Mouse (Mus musculus) regulatory T cell (primary cell): ENCODE data around the gene Cldn9.

Source experiments
- in situ Hi-C: fragments of 300-600 bp; cut with MboI, MseI; formaldehyde crosslinking; loops from one replicate; pipeline ENCODE4 v1.15.1; 2025; ENCODE audit warnings: high pct_unique_total_duplicates

The Cldn9 gene

DNA sequence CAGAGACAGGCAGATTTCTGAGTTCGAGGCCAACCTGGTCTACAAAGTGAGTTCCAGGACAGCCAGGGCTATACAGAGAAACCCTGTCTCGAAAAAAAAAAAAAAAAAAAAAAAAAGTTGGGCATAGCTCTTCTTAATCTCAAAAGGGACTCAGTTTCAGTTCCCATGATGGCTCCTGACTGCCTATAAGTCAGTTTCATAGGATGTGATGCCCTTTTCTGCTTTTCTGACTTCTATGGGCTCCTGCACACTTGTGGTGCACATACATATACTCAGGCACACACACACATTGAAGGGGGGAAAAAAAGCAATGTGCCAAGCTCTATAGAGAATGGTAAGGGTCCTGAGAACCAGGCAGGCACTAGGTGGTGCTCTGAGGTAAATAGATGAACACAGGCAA is 30.5 kb downstream of the Cldn9 start:
- in situ Hi-C loops = no loop called here

DNA sequence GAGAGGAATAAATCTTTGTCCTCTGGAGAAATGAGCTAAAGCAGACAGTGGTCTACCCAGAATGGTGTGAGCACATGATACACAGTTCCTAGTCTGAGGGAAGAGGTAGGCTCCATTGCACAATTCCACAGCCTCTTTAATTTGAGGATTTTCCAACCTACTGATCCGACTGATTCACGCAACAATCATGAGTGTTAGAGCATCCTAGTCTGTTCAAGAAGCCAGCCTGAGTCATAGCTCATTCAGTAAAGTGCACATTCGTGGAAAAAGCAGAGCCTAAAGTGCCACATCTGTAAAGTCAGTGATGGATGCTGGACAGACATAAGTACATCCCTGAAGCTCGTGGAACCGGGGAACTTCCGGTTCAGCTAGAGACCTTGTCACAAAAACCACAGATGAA is 32.5 kb downstream of the Cldn9 start:
- in situ Hi-C loops = no loop called here

DNA sequence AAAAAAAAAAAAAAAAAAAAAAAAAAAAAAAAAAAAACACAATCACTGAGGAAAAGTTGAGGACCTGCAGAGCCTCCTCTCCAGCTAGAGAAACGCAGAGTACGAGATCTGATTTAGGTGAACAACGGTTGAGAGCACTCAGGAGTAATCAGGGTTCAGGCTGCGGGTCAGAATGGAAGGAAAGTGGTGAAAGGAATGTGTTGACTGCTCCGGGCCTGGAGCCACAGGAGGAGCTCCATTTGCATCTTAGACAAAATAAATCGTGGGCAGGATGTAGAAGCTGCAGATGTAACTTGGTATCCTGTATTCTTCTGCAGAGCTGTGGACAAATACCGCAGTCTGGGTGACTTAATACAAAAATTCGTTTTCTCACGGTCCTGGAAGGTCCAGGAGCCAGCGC is 37.9 kb downstream of the Cldn9 start:
- in situ Hi-C loops = no loop called here

DNA sequence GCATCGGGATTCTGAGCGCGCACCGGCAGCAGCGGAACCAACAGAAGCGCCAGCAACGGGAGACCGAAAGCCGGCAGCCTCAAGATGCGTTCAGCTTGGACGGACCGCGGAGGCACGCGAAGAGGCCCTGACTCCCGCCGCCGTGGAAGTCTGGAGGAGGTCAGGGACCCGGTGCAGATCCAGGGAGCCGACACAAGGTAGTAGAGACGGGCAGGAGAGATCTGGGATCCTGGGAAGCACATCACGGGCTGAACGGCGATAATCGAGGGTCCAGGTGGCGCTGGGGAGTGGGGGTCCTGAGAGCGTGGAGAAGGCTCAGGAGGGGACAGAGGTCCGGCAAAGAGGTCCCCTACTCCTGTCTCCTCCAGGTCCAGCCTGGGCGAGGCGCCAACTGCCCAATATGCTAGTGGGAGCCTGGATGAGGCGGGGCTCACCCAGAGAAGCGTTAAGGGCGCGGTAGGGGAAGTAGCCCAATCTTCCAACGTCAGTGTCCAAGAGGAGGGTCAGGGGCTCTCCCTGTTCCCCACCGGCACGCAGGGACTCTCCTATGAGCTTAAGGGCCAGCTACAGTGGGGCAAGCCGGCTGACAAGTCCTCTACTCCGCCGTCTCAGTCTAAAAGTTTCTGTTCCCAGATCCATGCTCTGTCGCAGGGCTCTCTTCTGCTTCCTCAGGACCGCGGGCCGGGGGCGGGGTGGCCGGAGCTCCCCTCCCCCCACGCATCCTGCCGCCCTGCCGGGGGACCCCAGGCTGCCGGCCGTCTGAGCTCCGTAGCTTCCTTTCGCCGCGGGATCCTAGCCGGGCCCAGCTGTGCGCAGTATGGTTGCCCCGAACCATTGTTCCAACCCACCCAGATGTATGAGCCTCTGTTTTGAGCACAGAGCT is 39.0 kb downstream of the Cldn9 start, which contains the start of gene Mmp25:
Mmp25 (minus strand) TSS at position 665 of the 883 bp plus-strand sequence.
- in situ Hi-C loops = no loop called here
